Mouse (Mus musculus): ENCODE results near the gene Higd1a. TPM values are rescaled to one million over a fixed set of nuclear protein-coding genes. Genes with fewer than 3 reads are reported as not detected.
A peak's percentile ranks its signal among the peaks of the same experiment; 100 is the strongest.

Gene Higd1a
- polyA plus RNA-seq (2014; fragmentation: Nextera tagmentation; extraction: Ambion mirVana), result 133 and 175 TPM in 2 replicates

DNA sequence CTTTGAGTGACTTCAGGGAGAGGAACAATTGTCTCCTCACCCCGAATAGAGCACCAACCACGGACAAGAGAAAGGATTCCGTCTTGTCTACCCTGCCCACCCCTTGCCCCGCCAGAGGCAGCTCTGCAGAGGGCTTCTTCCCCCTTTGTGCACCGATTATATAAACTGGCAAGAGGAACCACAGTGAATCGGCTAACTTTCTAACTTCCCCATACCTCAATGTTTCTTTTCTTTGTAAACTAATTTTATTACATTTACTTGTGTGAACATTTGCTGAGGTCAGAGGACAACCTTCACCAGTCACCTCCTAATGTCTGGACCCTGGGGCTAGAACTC is at the start of gene Higd1a:
TSS of gene Higd1a (minus strand) at position 210 of the 336 bp plus-strand sequence.
- WGBS, result 14% methylated on average over 6 of the region's 6 CpGs

DNA sequence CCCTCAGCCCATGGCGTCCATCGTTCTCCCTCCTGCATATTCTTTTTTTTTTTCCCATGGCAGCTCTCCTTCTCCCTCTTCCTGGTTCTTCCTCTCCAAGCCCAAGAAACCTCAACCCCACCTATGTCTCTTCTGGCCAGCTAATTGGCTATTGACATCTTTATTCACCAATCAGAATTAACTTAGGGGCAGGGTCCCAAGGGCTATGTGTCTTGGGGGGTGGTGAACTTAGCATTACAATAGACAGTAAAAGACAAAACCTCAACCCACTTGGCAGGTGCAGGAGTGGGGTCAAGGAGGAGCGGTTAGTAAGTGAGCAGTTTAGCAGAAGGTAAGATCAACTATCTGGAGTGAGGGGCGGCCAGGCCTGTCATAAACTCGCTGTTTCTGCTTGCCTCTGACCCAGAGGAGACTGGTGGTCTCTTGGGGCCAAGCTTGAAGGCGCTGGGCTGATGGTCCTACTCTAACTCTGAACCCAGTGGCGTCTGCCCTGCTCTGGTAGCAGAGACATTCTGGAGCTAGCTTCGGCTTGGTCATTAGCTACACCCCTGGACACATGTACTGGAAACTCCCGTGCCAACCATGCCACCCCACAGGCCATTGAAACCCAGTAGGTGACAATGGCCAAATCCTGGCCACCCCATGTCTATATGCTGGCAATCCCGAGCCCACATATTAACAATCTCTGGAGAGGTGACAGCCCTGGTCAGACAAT is 49.4 kb upstream of the Higd1a start:
- no peaks in the 10 kb centered on the region for H3K36me3 ChIP-seq (ENCODE audit: control insufficient read depth, insufficient read depth, low read length)
- H3K4me1 ChIP-seq (ENCODE audit: control insufficient read depth, insufficient read depth, low read length), result no peaks in the 10 kb centered on the region
- no peak overlapping the region for H3K4me3 ChIP-seq (ENCODE audit: low read length)
- no peak overlapping the region for H3K9ac ChIP-seq (ENCODE audit: low read depth, low read length)
- H3K27me3 ChIP-seq (ENCODE audit: control insufficient read depth, insufficient read depth, low read length), result no peaks in the 10 kb centered on the region
- no peak overlapping the region for H3K4me2 ChIP-seq (replicated peaks; ENCODE audit: low read depth, low read length)
- no peak overlapping the region for H3K27ac ChIP-seq (ENCODE audit: low read depth, low read length)
- no peak for ATAC-seq (ENCODE audit: low FRiP score, low TSS enrichment)
- H3K9me3 ChIP-seq (ENCODE audit: control insufficient read depth, low read length), result no peaks in the 10 kb centered on the region
- 66% methylated on average over 10 of the region's 10 CpGs for WGBS

More for the DNA sequence above, at the start of gene Higd1a:
- Histone ChIP-seq H3K27ac (ENCODE audit: low read depth, low read length) (peak within 1 kb of the TSS; percentile 93), H3K4me1 (ENCODE audit: control insufficient read depth, insufficient read depth, low read length) (peaks cover 7% of the 10 kb centered on the region; the same call in 1 of the 2 replicates), H3K4me2 (replicated peaks; ENCODE audit: low read depth, low read length) (peak within 1 kb of the TSS; percentile 87), H3K27me3 (ENCODE audit: control insufficient read depth, insufficient read depth, low read length) (no peaks in the 10 kb centered on the region), H3K9ac (ENCODE audit: low read depth, low read length) (peak within 1 kb of the TSS; percentile 85), H3K4me3 (ENCODE audit: low read length) (peak within 1 kb of the TSS; percentile 89), H3K36me3 (ENCODE audit: control insufficient read depth, insufficient read depth, low read length) (no peaks in the 10 kb centered on the region), H3K9me3 (ENCODE audit: control insufficient read depth, low read length) (no peaks in the 10 kb centered on the region)
- no peak for ATAC-seq (ENCODE audit: low FRiP score, low TSS enrichment)

DNA sequence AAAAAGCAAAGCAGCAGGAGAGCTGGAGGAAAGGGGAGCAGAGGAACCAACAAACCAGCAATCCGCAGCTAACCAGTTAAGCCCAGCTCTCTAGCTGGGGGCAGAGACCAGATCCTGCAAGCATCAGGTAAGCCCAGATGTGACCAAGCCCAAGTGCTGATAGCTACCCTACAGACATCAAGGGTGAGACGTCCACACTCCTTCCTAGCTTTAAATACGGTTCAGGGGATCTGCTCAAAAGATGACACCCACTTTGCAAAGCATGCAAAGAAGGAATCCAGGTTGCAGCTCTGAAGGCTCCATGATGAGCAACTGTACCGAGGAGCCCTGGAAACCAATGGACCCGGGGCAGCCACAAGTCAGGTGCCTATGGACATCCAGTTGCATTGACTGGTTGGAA is 48.3 kb upstream of the Higd1a start:
- ATAC-seq (ENCODE audit: low FRiP score, low TSS enrichment), result no peak
- Histone ChIP-seq H3K36me3 (ENCODE audit: control insufficient read depth, insufficient read depth, low read length) (no peaks in the 10 kb centered on the region), H3K4me3 (ENCODE audit: low read length) (no peak overlapping the region), H3K9me3 (ENCODE audit: control insufficient read depth, low read length) (no peaks in the 10 kb centered on the region), H3K27me3 (ENCODE audit: control insufficient read depth, insufficient read depth, low read length) (no peaks in the 10 kb centered on the region), H3K27ac (ENCODE audit: low read depth, low read length) (no peak overlapping the region), H3K9ac (ENCODE audit: low read depth, low read length) (no peak overlapping the region), H3K4me2 (replicated peaks; ENCODE audit: low read depth, low read length) (no peak overlapping the region), H3K4me1 (ENCODE audit: control insufficient read depth, insufficient read depth, low read length) (no peaks in the 10 kb centered on the region)
- 86% methylated on average over 5 of the region's 5 CpGs for WGBS

DNA sequence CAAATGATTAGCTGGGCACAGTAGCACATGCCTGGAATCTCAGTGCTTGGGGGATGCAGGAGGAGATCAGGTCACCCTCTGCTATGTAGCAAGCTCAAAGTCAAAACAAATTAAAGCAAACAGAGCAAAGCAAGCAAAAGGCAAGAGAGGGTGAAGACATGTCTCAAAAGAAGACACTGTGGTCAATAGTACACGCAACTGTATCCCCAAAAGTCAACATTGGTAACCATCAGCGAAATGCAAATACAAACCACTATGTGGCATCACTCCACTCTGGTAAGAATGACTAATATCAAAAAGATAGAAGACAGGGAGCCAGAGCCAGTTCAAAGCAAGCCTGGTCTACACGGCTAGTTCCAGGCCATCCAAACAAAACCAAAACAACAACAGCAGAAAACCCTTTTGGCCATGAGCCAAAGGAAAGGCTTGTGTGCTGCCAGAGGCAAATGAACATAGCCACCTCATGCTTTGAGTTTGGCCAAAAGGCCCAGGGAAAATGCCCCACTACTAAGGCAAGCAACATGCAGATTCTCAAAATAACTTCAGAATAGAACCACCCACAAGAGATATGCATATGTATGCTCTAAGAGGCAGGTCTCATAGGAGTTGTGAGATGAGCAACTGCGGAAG is 47.5 kb upstream of the Higd1a start:
- no peaks in the 10 kb centered on the region for H3K27me3 ChIP-seq (ENCODE audit: control insufficient read depth, insufficient read depth, low read length)
- H3K36me3 ChIP-seq (ENCODE audit: control insufficient read depth, insufficient read depth, low read length), result no peaks in the 10 kb centered on the region
- ATAC-seq (ENCODE audit: low FRiP score, low TSS enrichment), result no peak
- no peaks in the 10 kb centered on the region for H3K4me1 ChIP-seq (ENCODE audit: control insufficient read depth, insufficient read depth, low read length)
- no peak overlapping the region for H3K4me3 ChIP-seq (ENCODE audit: low read length)
- no peak overlapping the region for H3K4me2 ChIP-seq (replicated peaks; ENCODE audit: low read depth, low read length)
- H3K9ac ChIP-seq (ENCODE audit: low read depth, low read length), result no peak overlapping the region
- H3K9me3 ChIP-seq (ENCODE audit: control insufficient read depth, low read length), result no peaks in the 10 kb centered on the region
- no peak overlapping the region for H3K27ac ChIP-seq (ENCODE audit: low read depth, low read length)
- 84% methylated on average over 4 of the region's 4 CpGs for WGBS

DNA sequence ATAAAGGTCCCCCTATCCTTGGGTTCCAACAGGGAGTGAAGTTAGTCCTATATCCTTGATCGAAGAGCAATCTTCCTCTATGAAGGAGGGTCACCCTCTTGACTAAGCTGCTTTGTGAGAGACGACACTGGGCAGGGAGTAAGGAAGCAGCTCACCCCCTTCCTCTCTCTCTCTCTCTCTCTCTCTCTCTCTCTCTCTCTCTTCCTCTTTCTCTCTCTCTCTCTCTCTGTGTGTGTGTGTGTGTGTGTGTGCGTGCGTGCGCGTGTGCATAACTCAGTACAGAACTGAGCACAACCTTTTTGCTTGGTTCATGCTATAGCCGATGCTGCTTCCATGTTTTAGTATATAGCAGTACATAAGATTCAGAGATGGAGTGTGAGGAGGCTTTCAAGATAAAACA is 46.8 kb upstream of the Higd1a start:
- ATAC-seq (ENCODE audit: low FRiP score, low TSS enrichment), result no peak
- no peaks in the 10 kb centered on the region for H3K9me3 ChIP-seq (ENCODE audit: control insufficient read depth, low read length)
- WGBS, result 90% methylated on average over 7 of the region's 7 CpGs
- H3K4me3 ChIP-seq (ENCODE audit: low read length), result no peak overlapping the region
- no peak overlapping the region for H3K9ac ChIP-seq (ENCODE audit: low read depth, low read length)
- no peak overlapping the region for H3K4me2 ChIP-seq (replicated peaks; ENCODE audit: low read depth, low read length)
- no peaks in the 10 kb centered on the region for H3K36me3 ChIP-seq (ENCODE audit: control insufficient read depth, insufficient read depth, low read length)
- H3K27me3 ChIP-seq (ENCODE audit: control insufficient read depth, insufficient read depth, low read length), result no peaks in the 10 kb centered on the region
- no peaks in the 10 kb centered on the region for H3K4me1 ChIP-seq (ENCODE audit: control insufficient read depth, insufficient read depth, low read length)
- H3K27ac ChIP-seq (ENCODE audit: low read depth, low read length), result no peak overlapping the region

DNA sequence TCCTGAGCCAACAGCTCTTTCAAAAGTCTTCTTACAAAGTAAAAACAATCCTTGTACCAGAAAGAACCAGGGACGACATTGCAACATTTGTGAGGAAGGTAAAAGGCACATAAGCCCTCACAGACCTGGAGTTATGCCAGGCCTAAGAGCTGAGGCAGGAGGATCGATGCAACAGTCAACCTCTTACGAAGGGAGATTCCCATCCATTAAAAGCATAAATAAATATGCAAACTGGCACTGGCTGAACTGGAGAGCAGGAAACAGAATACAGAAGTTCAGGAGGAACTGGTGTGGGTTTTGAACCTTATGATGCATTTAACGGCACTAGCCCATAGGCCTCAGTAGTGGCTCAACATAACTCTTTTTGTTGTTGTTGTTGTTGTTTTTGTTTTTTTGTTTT is 46.2 kb upstream of the Higd1a start:
- Histone ChIP-seq H3K4me1 (ENCODE audit: control insufficient read depth, insufficient read depth, low read length) (no peaks in the 10 kb centered on the region), H3K4me2 (replicated peaks; ENCODE audit: low read depth, low read length) (no peak overlapping the region), H3K9me3 (ENCODE audit: control insufficient read depth, low read length) (no peaks in the 10 kb centered on the region), H3K27ac (ENCODE audit: low read depth, low read length) (no peak overlapping the region), H3K27me3 (ENCODE audit: control insufficient read depth, insufficient read depth, low read length) (no peaks in the 10 kb centered on the region), H3K4me3 (ENCODE audit: low read length) (no peak overlapping the region), H3K9ac (ENCODE audit: low read depth, low read length) (no peak overlapping the region), H3K36me3 (ENCODE audit: control insufficient read depth, insufficient read depth, low read length) (no peaks in the 10 kb centered on the region)
- ATAC-seq (ENCODE audit: low FRiP score, low TSS enrichment), result no peak
- 91% methylated on average over 4 of the region's 4 CpGs for WGBS

DNA sequence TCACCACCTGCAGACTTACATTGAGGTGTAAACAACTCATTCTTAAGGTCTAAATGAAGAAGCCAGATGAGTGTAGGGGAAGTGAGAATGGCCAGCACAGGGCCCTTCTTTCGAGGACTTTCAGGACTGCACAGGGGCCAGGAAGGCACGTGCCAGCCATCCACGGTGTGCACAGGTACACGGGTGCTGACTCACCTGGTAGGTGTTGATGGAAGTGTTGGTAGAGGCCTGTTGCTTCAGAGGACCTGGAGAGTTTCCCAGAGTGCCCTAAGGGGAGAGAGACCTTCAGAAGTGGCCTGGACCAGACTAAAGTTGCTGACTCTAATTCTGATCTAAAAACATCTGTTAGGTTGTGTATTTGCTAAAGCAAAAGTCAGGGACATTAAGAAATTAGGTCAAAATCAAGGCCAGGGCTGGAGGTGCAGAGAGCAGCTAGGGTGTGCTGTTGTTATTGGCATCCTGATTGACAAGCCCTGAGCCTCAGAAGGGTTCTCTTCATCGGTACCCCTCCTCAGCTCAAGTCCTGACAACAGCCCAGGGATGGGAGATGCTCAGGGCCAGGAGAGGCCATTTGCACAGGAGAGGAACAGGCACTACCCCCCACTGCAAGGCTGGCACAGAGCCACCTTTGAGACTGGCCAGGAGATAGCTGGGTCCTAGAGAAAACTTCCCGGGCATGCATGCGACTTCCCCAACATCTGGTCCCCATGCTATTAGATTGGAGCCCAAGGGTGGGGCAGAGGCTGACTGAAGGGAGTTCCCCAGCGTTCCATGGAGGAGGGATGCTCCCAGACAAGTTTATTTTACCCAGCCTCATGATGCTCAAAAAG is 45.5 kb upstream of the Higd1a start:
- H3K4me3 ChIP-seq (ENCODE audit: low read length), result no peak overlapping the region
- no peaks in the 10 kb centered on the region for H3K36me3 ChIP-seq (ENCODE audit: control insufficient read depth, insufficient read depth, low read length)
- 82% methylated on average over 8 of the region's 8 CpGs for WGBS
- H3K27ac ChIP-seq (ENCODE audit: low read depth, low read length), result no peak overlapping the region
- no peaks in the 10 kb centered on the region for H3K9me3 ChIP-seq (ENCODE audit: control insufficient read depth, low read length)
- ATAC-seq (ENCODE audit: low FRiP score, low TSS enrichment), result no peak
- no peak overlapping the region for H3K9ac ChIP-seq (ENCODE audit: low read depth, low read length)
- H3K27me3 ChIP-seq (ENCODE audit: control insufficient read depth, insufficient read depth, low read length), result no peaks in the 10 kb centered on the region
- H3K4me1 ChIP-seq (ENCODE audit: control insufficient read depth, insufficient read depth, low read length), result no peaks in the 10 kb centered on the region
- H3K4me2 ChIP-seq (replicated peaks; ENCODE audit: low read depth, low read length), result no peak overlapping the region

DNA sequence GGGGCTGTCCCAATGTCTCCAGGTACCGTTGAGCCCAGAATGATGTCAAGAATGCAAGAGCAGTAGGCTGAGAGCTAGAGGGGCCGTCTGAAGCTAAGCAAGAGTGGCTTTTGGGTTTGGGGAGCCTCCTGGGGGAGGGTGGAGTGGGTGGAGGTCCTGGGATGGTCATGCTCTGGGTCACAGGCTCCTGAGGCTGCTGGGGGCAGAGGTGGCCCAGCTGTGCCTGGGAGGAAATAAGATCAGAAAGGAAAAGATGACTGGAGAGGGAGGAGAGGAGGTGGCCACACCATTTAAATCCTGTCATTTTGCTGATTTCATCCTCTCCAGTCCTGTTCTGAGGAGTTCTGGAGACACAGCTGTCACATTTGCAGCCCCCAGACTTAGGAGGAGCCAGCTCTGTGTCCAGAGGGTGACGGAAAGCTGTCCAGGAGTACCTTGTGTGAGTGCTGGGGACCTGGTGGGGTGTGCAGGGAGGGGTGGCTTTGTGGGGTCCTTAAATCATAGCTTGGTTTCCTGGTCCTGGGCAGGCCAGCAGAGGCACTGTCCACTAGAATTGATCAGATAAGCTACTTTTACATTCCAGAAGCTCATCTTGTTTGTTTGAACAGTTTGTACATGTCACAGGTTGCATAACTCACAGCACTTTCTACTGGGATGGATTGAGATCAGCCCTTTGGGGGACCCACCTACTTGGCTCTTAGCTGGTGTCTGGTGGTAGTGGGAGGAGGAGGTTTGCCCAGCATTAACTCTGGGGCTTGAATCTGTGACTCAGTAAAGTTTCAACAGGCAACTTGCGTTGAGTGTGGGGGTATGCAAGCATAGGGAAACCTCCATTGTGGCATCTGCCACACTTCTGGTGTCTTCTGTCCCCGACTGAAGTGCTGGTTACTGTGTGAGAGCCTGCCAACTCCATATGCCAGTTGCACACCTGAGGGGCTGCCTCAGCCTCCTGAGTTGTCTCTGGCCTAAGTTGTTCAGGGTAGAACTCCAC is 43.8 kb upstream of the Higd1a start:
- ATAC-seq (ENCODE audit: low FRiP score, low TSS enrichment), result no peak
- Histone ChIP-seq H3K9me3 (ENCODE audit: control insufficient read depth, low read length) (no peaks in the 10 kb centered on the region), H3K4me2 (replicated peaks; ENCODE audit: low read depth, low read length) (no peak overlapping the region), H3K4me3 (ENCODE audit: low read length) (no peak overlapping the region), H3K27ac (ENCODE audit: low read depth, low read length) (no peak overlapping the region), H3K9ac (ENCODE audit: low read depth, low read length) (no peak overlapping the region), H3K27me3 (ENCODE audit: control insufficient read depth, insufficient read depth, low read length) (no peaks in the 10 kb centered on the region), H3K36me3 (ENCODE audit: control insufficient read depth, insufficient read depth, low read length) (no peaks in the 10 kb centered on the region), H3K4me1 (ENCODE audit: control insufficient read depth, insufficient read depth, low read length) (no peaks in the 10 kb centered on the region)
- WGBS, result 55% methylated on average over 5 of the region's 5 CpGs

All from kidney, embryonic 14.5 days (tissue).